ENCODE assay signal across 8 mouse cellular contexts in the genomic region with DNA sequence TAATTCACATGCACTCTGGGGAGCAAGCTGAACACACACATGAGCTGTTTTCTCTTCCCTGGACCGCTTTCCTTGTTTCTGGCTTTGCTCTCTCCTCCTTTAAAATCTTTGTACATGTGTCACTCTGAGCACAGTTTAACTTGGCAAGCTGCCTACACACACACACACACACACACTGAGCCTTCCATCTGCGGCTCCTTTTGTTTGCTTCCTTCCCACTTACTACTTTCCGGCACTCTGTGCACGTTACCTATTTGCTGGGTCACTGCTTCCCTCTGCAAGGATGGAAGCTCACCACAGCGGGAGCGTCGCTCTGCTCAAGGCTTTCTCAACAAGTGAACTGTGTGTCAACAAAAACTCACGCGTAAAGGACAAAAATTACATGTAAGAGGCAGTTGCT. TPM values are rescaled to one million over a fixed set of nuclear protein-coding genes. Genes with fewer than 3 reads are reported as not detected.
DNase-seq lines count a peak whose midpoint lies in the region; ATAC-seq and TF ChIP-seq lines count a peak whose summit lies in the region.

No protein-coding gene starts in this region.

- peak; percentile 17 for DNase-seq in embryonic facial prominence, embryonic 11.5 days (ENCODE audit: low spot score)
- no peak for DNase-seq in embryonic facial prominence, embryonic 10.5 days (ENCODE audit: low spot score)
- peak; percentile 48 for DNase-seq in 3T3-L1 (ENCODE audit: low read depth, low spot score)
- peak; percentile 42 for DNase-seq in lung, postnatal 25 days (ENCODE audit: low spot score)
- no peak for DNase-seq in spleen, adult 12 weeks (ENCODE audit: low spot score)

- H3K4me3 ChIP-seq in embryonic facial prominence, embryonic 11.5 days (ENCODE audit: low read depth, low read length), result no peak overlapping the region
- no peak overlapping the region for H3K4me3 ChIP-seq in embryonic facial prominence, embryonic 10.5 days
- no peak overlapping the region for H3K4me3 ChIP-seq in embryonic fibroblast, embryonic 13.5 days (ENCODE audit: insufficient read depth, low read length)
- H3K4me3 ChIP-seq in intestine, embryonic 16.5 days (ENCODE audit: low read length), result no peak overlapping the region
- no peak overlapping the region for H3K4me3 ChIP-seq in stomach, embryonic 15.5 days (replicated peaks)

- no peak for TF ChIP-seq POLR2A in embryonic fibroblast, embryonic 13.5 days (IDR thresholded peaks at IDR 0.05; ENCODE audit: low read depth, low read length)

- no peak for TF ChIP-seq CTCF in embryonic fibroblast, embryonic 13.5 days (IDR thresholded peaks at IDR 0.05; ENCODE audit: borderline replicate concordance, insufficient read depth, low read length)

- H3K4me2 ChIP-seq in embryonic facial prominence, embryonic 11.5 days (ENCODE audit: low read depth, low read length), result no peak overlapping the region
- H3K4me2 ChIP-seq in intestine, embryonic 16.5 days (ENCODE audit: low read depth, low read length), result no peak overlapping the region
- no peak overlapping the region for H3K4me2 ChIP-seq in stomach, embryonic 15.5 days

- H3K27me3 ChIP-seq in embryonic facial prominence, embryonic 11.5 days (ENCODE audit: control insufficient read depth, insufficient read depth, low read length), result no peaks in the 10 kb centered on the region
- H3K27me3 ChIP-seq in embryonic facial prominence, embryonic 10.5 days (replicated peaks; ENCODE audit: low read depth, poor library complexity, severe bottlenecking), result no peaks in the 10 kb centered on the region
- no peaks in the 10 kb centered on the region for H3K27me3 ChIP-seq in intestine, embryonic 16.5 days (replicated peaks; ENCODE audit: control insufficient read depth, insufficient read depth, low read length)
- H3K27me3 ChIP-seq in stomach, embryonic 15.5 days (replicated peaks), result no peaks in the 10 kb centered on the region

- 67% methylated on average over 9 of the region's 9 CpGs for WGBS in embryonic facial prominence, embryonic 11.5 days
- 73% methylated on average over 9 of the region's 9 CpGs for WGBS in embryonic facial prominence, embryonic 10.5 days
- 39% methylated on average over 9 of the region's 9 CpGs for WGBS in intestine, embryonic 16.5 days
- 34% methylated on average over 9 of the region's 9 CpGs for WGBS in stomach, embryonic 15.5 days

- no peaks in the 10 kb centered on the region for H3K4me1 ChIP-seq in embryonic facial prominence, embryonic 11.5 days (ENCODE audit: control insufficient read depth, insufficient read depth, low read length)
- no peaks in the 10 kb centered on the region; the same call in 1 of the 2 replicates for H3K4me1 ChIP-seq in embryonic facial prominence, embryonic 10.5 days
- H3K4me1 ChIP-seq in embryonic fibroblast, embryonic 13.5 days (ENCODE audit: control insufficient read depth, insufficient read depth, low read length), result peaks cover 12% of the 10 kb centered on the region
- no peaks in the 10 kb centered on the region for H3K4me1 ChIP-seq in intestine, embryonic 16.5 days (ENCODE audit: control insufficient read depth, insufficient read depth, low read length)
- H3K4me1 ChIP-seq in stomach, embryonic 15.5 days, result peaks cover 14% of the 10 kb centered on the region

- no peak overlapping the region for H3K27ac ChIP-seq in embryonic facial prominence, embryonic 11.5 days (replicated peaks; ENCODE audit: low read depth, low read length)
- H3K27ac ChIP-seq in embryonic facial prominence, embryonic 10.5 days (replicated peaks), result no peak overlapping the region
- peak overlapping the region; percentile 33; the same call in 1 of the 2 replicates for H3K27ac ChIP-seq in embryonic fibroblast, embryonic 13.5 days (ENCODE audit: insufficient read depth, low read length)
- H3K27ac ChIP-seq in intestine, embryonic 16.5 days (ENCODE audit: low read length), result no peak overlapping the region
- peak overlapping the region; percentile 35; the same call in 1 of the 2 replicates for H3K27ac ChIP-seq in stomach, embryonic 15.5 days

- H3K9ac ChIP-seq in embryonic facial prominence, embryonic 11.5 days (replicated peaks; ENCODE audit: low read length), result no peak overlapping the region
- no peak overlapping the region for H3K9ac ChIP-seq in intestine, embryonic 16.5 days (ENCODE audit: low read depth, low read length)
- no peak overlapping the region for H3K9ac ChIP-seq in stomach, embryonic 15.5 days

- H3K36me3 ChIP-seq in embryonic facial prominence, embryonic 11.5 days (replicated peaks; ENCODE audit: control insufficient read depth, insufficient read depth, low read depth, low read length), result no peaks in the 10 kb centered on the region
- no peaks in the 10 kb centered on the region for H3K36me3 ChIP-seq in embryonic facial prominence, embryonic 10.5 days (replicated peaks)
- H3K36me3 ChIP-seq in intestine, embryonic 16.5 days (ENCODE audit: control insufficient read depth, insufficient read depth, low read length), result no peaks in the 10 kb centered on the region
- H3K36me3 ChIP-seq in stomach, embryonic 15.5 days, result no peaks in the 10 kb centered on the region

- H3K9me3 ChIP-seq in embryonic facial prominence, embryonic 11.5 days (replicated peaks; ENCODE audit: control insufficient read depth, low read length), result no peaks in the 10 kb centered on the region
- H3K9me3 ChIP-seq in embryonic facial prominence, embryonic 10.5 days, result no peaks in the 10 kb centered on the region
- H3K9me3 ChIP-seq in intestine, embryonic 16.5 days (ENCODE audit: control insufficient read depth, low read length), result no peaks in the 10 kb centered on the region
- no peaks in the 10 kb centered on the region for H3K9me3 ChIP-seq in stomach, embryonic 15.5 days

- peak; percentile 70; the same call in 1 of the 2 replicates for ATAC-seq in embryonic facial prominence, embryonic 11.5 days (replicated peaks; ENCODE audit: insufficient number of reproducible peaks, low FRiP score, low TSS enrichment, low read depth)
- ATAC-seq in intestine, embryonic 16.5 days, result peak; percentile 63; the same call in 1 of the 2 replicates
- ATAC-seq in stomach, embryonic 15.5 days (ENCODE audit: insufficient read depth, low FRiP score, low read depth), result peak; percentile 86

RNA-seq across cellular contexts. Expression of a gene that starts 25.6 kb away (rescaled TPM):
- polyA plus RNA-seq in embryonic facial prominence, embryonic 11.5 days (2014; fragmentation: Nextera tagmentation; extraction: Ambion mirVana), result 0.22 and 0.24 TPM in 2 replicates
- 0.24 and 0.41 TPM in 2 replicates for polyA plus RNA-seq in embryonic facial prominence, embryonic 10.5 days (2016; fragmentation: Nextera tagmentation; extraction: Ambion mirVana)
- polyA plus RNA-seq in embryonic fibroblast, embryonic 13.5 days (2011; ENCODE audit: insufficient read length, low read depth, missing spikeins), result 1.2 and 3.0 TPM in 2 replicates
- 0.35 and 0.62 TPM in 2 replicates for polyA plus RNA-seq in intestine, embryonic 16.5 days (2015; fragmentation: Nextera tagmentation; extraction: Ambion mirVana)
- 0.53 and 0.57 TPM in 2 replicates for polyA plus RNA-seq in stomach, embryonic 15.5 days (2015; fragmentation: Nextera tagmentation; extraction: Ambion mirVana)

Comparison
In these comparisons a context has a peak if more than half of its experiments do, and no peak if none do; other contexts are left out.
1. DNase-seq: peak in embryonic facial prominence, embryonic 11.5 days (single experiment), 3T3-L1 (single experiment) and lung, postnatal 25 days (single experiment); none in embryonic facial prominence, embryonic 10.5 days (single experiment) and spleen, adult 12 weeks (single experiment).
2. H3K27ac ChIP-seq: peak in embryonic fibroblast, embryonic 13.5 days (single experiment) and stomach, embryonic 15.5 days (single experiment); none in embryonic facial prominence, embryonic 11.5 days (single experiment), embryonic facial prominence, embryonic 10.5 days (single experiment) and intestine, embryonic 16.5 days (single experiment).
3. Peak in every context shown above with its lines, with median percentiles within 50 percentile points of each other: ATAC-seq.